Mouse (Mus musculus) olfactory bulb, adult 2 months (tissue): ENCODE measurements around the gene Zfp952. TPM values are rescaled to one million over a fixed set of nuclear protein-coding genes. Genes with fewer than 3 reads are reported as not detected.
A peak's percentile ranks its signal among the peaks of the same experiment; 100 is the strongest.
"Not testable (repeated sequence)": the region's sequence is repeated elsewhere in the genome, so short reads cannot be mapped to it uniquely, and the experiment has no call there.

ENCODE experiments used
- H3K27ac ChIP-seq: fragments of 200-500 bp; 2 replicates; pipeline ENCODE4 v1.5.1; 2012; ENCODE audit warnings: low read depth, low read length; ENCODE audit not compliant: insufficient read depth
- H3K4me1 ChIP-seq: fragments of 200-500 bp; 2 replicates; pipeline ENCODE4 v1.6.1; 2012; ENCODE audit warnings: low read length; ENCODE audit not compliant: control insufficient read depth, insufficient read depth
- H3K4me3 ChIP-seq: fragments of 200-500 bp; 2 replicates; pipeline ENCODE4 v1.5.1; 2012; ENCODE audit warnings: mild to moderate bottlenecking, low read depth, low read length, moderate library complexity; ENCODE audit not compliant: insufficient read depth
- CTCF ChIP-seq: fragments of 200-500 bp; IDR thresholded peaks from 2 replicates; pipeline ENCODE4 v1.5.1; 2012; ENCODE audit warnings: low read depth, mild to moderate bottlenecking, low read length, moderate library complexity; ENCODE audit not compliant: insufficient read depth
- POLR2A ChIP-seq: fragments of 200-500 bp; IDR thresholded peaks from 2 replicates; pipeline ENCODE4 v1.6.1; 2012; ENCODE audit warnings: mild to moderate bottlenecking, low read depth, low read length, moderate library complexity; ENCODE audit not compliant: insufficient read depth
- WGBS: fragments of 180-500 bp; shearing (Covaris S2); methylation state at CpG from one replicate; pipeline ENCODE4 v1.1.7; 2018; 5-methylcytosine and 5-hydroxymethylcytosine counted together
- polyA plus RNA-seq: library from polyadenylated mRNA; stranded (reverse); fragments of >200 nt; gene quantifications from 2 replicates; pipeline ENCODE4 v1.2.4, GENCODE M21; 2012; ENCODE audit warnings: low replicate concordance; ENCODE audit not compliant: missing spikeins, insufficient read depth, insufficient read length

Zfp952 gene
- polyA plus RNA-seq, 1 experiment = not detected

DNA sequence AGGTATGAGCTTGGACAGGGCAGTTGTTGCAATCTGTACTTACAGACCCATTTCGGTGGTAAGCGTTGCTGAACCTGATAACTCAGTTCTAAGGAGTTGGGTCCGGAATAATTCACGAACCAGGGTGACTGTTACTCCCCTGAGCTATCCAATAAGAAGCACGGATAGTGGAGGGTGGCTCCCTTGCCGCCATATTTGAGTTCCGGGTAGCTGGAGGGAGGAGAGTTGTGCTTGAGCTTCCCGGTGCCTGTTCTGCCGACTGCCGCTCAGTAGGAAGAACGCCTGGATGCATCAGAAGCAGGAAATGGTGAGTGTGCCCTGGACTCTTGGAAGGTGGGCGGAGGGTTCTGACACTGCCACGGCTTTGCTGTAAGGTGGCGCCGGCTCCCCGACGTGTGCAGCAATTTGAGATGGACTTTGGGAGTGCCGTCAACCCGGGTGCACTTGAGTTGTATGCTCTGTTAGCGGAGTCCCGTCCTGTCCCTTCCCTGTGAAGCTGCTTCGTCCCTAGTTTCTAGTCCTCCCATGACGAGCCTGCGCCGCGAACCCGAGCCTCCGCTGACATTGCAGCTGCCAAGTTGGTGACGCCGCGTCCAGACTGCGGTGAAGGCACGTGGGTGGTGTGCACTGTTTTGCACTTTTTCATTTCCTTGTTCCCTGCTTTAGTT, 27.2 kb upstream of the Zfp952 start, which contains the start of gene Zfp472:
TSS of gene Zfp472 (plus strand) at position 192 of the 668 bp plus-strand sequence.
- WGBS = under 1% methylated on average over 33 of the region's 33 CpGs
- Histone ChIP-seq H3K4me3 (peak within 1 kb of the TSS; percentile 63), H3K4me1 (peaks cover 6% of the 10 kb centered on the region), H3K27ac (no peak within 1 kb of the TSS)
- TF ChIP-seq CTCF (no peak), POLR2A (no peak)

DNA sequence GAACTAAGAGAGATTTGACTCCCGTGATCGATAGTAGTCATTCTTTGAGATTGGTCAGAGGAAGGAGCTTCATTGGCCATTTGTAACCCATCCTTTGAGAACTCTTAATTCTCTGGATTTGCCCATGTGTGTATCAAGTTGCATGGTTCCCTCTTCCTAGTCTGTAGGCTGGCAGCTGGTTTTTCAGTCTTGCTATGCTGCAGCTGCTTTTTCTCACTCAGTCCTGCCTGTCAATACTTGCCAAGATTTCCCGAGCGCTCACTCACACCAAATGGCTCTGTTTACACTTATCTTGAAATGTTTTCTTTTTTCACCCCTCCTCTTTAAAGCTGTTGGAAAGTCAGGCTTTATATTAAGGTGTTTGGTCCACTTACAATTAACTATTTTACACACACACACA, 11.6 kb upstream of the Zfp952 start:
- H3K4me3 ChIP-seq = no peak overlapping the region
- TF ChIP-seq CTCF (no peak), POLR2A (no peak)
- no peaks in the 10 kb centered on the region for H3K4me1 ChIP-seq
- 85% methylated on average over 4 of the region's 4 CpGs for WGBS
- H3K27ac ChIP-seq = no peak overlapping the region

DNA sequence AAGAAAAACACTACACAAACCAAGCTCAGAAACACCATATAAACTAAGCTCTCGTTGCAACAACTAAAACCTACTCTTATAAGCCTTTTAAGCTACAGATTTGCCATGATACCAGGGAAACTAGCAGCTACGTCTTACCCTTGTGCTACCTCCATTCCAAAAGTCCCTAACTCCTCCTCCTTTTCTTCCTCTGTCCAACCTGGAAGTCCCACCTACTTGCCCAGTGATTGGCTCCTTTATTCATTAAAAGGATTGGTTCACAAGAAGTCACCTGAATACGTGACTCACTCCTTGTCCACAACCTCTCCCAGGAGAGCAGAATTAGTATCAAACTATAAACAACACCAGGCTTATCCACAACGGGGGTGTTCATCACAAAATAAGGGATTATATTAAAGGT, 6.6 kb upstream of the Zfp952 start:
- Histone ChIP-seq H3K4me3 (no peak overlapping the region), H3K27ac (no peak overlapping the region), H3K4me1 (no peaks in the 10 kb centered on the region)
- 68% methylated on average over 4 of the region's 4 CpGs for WGBS
- TF ChIP-seq CTCF (no peak), POLR2A (no peak)

- 54% methylated on average over 12 of the region's 12 CpGs for WGBS
- TF ChIP-seq POLR2A (no peak), CTCF (no peak)
- Histone ChIP-seq H3K4me1 (peaks cover 6% of the 10 kb centered on the region; the same call in 1 of the 2 replicates), H3K4me3 (no peak overlapping the region), H3K27ac (no peak overlapping the region)
Measured at GRCm38 (mm10) chr17:32991965-32992698, 797 bp upstream of the Zfp952 start.

DNA sequence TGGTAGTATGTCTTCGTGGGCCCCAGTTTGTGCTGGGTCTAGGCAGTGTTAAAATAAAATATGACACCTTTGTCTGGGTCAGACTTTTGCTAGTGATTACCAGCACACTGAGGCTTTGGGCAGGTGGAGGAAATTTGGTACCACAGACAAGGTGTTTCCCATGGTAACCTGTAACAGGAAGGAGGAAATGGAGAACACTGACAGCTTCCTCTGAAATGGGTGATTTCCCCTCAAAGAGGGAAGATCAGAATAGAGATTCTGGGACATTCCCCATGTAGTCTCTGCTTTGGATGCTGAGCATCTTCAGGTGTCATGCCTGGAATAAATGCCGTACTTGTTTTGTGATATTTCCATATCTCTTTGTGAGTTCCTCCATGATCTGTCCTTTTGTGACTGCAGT, 5.6 kb downstream of the Zfp952 start:
- 95% methylated on average over 2 of the region's 2 CpGs for WGBS
- TF ChIP-seq POLR2A (no peak), CTCF (no peak)

DNA sequence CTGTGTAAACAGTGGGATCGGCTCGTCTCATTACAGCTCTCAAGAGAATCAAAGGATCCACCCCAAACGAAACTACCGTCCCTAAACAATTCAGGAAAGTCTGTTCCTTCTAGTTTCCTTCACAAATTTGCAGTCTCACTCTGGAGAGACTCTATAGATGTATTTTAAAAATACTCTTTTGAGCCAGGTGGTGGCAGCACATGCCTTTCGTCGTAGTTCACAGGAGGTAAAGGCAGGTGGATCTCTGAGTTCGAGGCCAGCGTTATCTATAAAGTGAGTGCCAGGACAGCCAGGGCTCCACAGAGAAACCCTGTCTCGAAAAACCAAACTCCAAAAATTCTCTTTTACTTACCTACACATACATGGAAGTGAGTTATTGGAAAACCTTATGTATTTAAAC, 15.4 kb downstream of the Zfp952 start:
- TF ChIP-seq POLR2A (no peak), CTCF (no peak)
- 49% methylated on average over 9 of the region's 9 CpGs for WGBS
- H3K27ac ChIP-seq = no peak overlapping the region
- no peaks in the 10 kb centered on the region for H3K4me1 ChIP-seq
- no peak overlapping the region for H3K4me3 ChIP-seq

More for the DNA sequence above, 5.6 kb downstream of the Zfp952 start:
- no peak overlapping the region for H3K27ac ChIP-seq
- H3K4me3 ChIP-seq = no peak overlapping the region
- peaks cover 6% of the 10 kb centered on the region; the same call in 1 of the 2 replicates for H3K4me1 ChIP-seq

DNA sequence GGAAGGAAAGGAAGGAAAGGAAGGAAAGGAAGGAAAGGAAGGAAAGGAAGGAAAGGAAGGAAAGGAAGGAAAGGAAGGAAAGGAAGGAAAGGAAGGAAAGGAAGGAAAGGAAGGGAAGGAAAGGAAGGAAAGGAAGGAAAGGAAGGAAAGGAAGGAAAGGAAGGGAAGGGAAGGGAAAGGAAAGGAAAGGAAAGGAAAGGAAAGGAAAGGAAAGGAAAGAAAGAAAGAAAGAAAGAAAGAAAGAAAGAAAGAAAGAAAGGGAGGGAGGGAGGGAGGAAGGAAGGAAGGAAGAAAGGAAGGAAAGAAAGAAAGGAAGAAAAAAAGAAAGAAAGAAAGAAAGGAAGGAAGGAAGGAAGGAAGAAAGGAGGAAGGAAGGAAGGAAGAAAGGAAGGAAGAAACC, 27.5 kb downstream of the Zfp952 start:
- H3K4me3 ChIP-seq, H3K27ac ChIP-seq, H3K4me1 ChIP-seq: not testable (repeated sequence)

DNA sequence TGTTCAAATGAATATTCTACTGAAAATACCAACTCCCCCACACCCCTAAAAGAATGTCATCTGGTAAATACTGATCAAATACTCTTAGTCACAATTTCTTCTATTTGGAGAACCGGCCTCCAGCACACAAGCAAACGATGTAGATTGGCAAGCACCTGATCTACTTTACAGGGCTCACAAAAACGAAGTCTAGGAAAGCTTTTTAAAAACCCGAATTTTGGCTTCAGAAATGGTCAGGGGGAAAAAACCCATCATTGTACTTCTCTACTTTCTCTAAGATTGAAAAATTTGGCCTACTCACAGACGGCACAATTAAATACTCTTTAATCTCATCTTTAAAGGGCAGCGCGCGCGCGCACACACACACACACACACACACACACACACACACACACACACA, 39.4 kb downstream of the Zfp952 start:
- no peak for TF ChIP-seq POLR2A
- no peak for TF ChIP-seq CTCF
- peak overlapping the region; percentile 75 for H3K4me3 ChIP-seq
- no peaks in the 10 kb centered on the region for H3K4me1 ChIP-seq
- WGBS = 1% methylated on average over 10 of the region's 10 CpGs
- H3K27ac ChIP-seq = no peak overlapping the region
